Mouse (Mus musculus): ENCODE measurements around the gene Jmjd8. TPM values are rescaled to one million over a fixed set of nuclear protein-coding genes. Genes with fewer than 3 reads are reported as not detected.
A peak's percentile ranks its signal among the peaks of the same experiment; 100 is the strongest.

Gene Jmjd8
- total and polyA plus RNA-seq, 3 experiments: 99.4 to 121 (median 111) TPM

DNA sequence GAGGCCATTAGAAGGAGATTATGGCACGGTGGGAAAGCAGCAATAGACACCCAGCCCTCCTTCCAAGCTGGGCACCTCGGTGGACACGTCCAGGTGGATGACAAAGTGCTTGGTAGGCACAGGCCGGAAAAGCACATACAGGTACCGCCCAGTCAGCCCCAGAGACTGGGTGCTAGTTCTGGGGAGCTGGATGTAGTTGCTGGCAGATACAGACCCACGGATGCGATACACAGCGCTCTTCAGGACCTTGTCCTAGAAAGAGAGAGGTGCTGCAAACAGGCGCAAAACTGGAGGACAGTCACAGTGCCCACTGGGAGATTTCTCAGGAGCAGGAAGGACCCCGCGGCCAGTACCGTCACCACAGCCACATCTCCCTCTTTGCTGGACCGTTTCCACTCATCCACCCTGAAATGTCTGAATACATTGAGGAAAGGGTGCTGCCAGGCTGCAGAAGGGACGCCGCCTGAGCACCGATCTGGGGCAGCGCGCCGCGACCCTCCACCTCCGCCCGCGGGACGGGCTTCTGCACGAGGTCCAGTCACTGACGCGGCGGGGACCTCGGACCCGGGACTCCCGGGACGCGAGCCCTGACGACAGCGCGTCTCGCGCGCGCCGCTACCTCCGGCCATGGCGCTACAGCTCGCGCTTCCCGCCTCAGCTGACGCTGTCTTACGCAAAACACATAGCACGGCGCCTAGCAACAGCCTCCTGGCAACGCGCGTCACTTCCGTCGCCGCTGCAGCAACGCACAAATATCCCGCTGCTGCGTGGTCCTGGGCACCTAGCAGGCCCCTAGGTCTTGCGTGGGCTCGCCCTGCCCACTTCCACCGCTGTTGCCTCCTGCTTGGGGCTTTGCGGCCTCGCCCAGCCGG lies 32.4 kb downstream of the Jmjd8 start, which contains the start of gene Wdr90:
TSS of gene Wdr90 (minus strand) at position 670 of the 872 bp plus-strand sequence.
- peak; percentile 95 for DNase-seq

- no peak for DNase-seq
Observed at GRCm38 (mm10) chr17:25861704-25862612, 33.3 kb downstream of the Jmjd8 start.

DNA sequence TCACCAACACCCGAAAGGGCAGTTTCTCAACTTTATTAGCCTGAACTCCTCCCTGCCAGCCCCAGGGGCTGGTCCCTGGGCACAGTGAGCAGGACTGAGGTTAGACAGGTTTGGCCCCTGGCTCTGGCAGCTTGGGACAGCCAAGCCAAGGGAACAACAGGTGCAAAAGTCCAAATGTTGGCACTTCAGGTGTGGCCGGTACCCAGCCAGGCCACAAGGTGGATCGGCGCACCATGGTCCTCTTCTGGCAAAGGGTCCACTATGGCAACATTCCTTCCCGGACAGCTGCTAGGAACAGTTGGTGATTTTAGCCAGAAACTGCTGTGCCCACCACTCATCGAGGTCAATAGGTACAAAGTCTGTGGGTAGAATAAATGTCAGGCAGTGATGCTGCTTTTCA lies 35.0 kb downstream of the Jmjd8 start:
- no peak for DNase-seq

DNA sequence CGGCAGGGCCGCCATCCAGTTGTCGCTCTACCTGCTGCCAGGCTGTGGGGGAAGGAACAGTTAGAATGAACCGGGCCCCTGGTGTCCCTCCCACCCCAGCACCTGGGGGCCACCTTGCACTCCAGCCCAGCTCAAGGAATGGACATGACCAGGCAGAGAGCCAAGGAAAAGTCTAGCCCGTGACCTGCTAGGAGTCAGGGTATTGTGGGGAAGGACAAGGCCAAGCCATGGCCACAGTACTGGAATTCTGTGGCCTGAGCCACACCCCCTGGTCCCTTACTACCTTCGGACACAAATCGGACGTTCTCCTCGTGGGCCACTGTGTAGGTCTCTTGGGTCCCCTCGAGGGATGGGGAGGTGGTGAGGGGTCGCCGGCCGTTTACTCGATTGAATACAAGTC lies 35.6 kb downstream of the Jmjd8 start:
- peak; percentile 64 for DNase-seq

DNA sequence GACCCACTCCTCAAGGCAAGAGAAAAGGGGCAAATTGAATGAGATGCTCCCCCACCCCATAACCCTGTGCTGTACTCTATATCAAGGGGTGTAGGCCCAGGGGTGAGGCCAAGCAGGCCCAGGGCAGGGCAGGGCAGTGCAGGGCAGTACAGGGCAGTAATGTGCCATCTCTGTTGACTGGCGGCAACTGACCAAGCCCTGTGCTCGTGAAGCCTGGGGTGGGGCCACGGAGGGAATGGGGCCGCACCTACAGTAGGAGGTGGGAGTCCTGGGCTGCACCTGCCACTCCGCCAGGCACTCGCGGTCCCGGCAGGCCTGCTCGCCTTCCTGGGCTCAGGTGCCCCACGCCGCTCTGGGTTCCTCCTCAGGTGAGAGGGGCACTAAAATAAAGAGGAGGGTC lies 36.6 kb downstream of the Jmjd8 start:
- DNase-seq: no peak

DNA sequence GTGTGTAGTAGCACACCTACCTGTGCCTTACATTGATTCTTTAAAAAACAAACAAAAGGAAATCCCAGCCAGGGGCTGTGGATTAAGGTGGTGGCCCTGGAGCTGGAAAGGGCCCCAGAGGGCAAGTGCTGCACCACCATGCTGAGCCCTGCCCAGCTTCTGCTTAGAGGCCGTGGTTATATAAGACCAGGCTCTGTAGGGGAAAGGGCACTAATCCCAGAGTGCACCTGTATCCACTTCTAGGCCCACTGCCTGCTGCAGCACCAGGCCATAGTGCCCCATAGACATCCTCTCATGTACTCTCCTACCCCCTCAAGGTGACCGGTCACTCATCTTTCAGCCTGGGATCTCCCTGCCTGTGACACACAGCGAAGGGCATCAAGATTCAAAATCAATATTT lies 37.5 kb downstream of the Jmjd8 start:
- DNase-seq: peak; percentile 47

DNA sequence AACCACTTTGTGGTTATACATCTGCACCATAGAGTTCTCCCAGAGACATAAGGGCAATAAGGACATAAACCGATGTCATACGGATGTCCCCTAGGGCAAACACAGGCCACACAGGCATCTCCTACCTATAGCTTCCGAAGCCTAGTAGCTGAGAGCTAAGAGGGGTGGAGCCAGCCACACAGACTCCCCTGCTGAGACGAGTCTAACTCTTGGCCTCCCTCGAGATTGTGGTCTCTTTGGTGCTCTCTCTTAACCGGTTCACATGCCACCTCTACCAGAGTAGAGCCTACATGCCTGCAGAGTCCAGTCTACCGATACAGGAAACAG lies 38.8 kb downstream of the Jmjd8 start:
- no peak for DNase-seq

DNA sequence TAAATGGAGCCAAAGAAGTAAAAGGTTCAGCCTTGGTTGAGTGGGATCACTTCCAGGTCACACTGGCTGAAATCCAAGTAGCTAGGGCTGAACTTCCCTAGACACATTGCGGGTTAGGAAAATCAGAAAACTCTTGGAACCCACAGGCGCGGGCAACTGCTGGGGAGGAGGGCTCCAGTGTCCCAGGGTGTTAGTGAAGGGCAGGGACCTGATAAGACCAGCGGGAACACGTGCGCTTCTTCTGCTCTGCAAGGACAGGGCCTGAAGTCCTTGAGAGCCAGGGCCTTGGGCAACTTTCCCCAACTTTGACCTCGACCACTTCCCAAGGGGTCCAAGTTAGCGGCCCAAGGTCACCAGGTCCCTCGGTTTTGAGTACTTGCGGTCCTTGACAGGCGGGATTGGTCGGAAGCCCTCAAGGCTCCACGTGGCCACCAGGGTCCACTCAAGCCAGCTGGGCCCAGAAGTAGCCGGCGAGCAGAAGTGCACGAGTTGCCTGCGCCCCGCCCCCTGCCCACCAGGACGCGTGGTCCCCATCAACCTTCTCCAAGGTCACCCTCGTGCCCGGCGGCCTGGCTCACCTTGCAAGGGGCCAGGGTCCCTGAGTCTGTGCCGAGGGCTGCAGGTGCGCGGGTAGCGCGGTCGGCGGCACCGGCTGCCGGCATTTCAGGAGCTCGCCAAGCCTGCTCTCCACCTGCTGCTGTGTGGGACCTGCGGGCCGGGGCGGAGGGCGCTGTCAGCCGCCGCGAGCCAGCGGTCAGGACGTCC lies 39.4 kb downstream of the Jmjd8 start:
- DNase-seq: peak; percentile 92

- DNase-seq: peak; percentile 95
Observed at GRCm38 (mm10) chr17:25868601-25869191, 40.0 kb downstream of the Jmjd8 start, which contains the start of gene Mcrip2. Mcrip2 (minus strand) TSS chr17:25868764.

DNA sequence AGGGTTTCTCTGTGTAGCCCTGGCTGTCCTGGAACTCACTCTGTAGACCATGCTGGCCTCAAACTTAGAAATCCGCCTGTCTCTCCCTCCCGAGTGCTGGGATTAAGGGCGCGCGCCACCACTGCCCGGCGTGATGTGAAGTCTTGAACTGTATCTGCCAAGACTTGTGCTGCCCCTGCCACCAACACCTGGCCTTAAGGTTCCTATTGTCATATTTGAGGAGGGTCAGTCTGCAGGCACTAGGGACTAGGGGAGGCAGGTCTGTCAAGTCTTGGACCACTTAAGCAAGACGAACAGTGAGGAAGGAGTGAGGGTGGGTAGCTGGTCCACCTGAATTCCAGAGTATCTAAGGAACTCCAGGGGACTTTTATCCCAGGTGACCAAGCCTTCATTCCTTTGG lies 40.8 kb downstream of the Jmjd8 start:
- no peak for DNase-seq

GRCm38 (mm10) chr17:25869954-25870353 lies 41.3 kb downstream of the Jmjd8 start:
- DNase-seq: no peak

DNA sequence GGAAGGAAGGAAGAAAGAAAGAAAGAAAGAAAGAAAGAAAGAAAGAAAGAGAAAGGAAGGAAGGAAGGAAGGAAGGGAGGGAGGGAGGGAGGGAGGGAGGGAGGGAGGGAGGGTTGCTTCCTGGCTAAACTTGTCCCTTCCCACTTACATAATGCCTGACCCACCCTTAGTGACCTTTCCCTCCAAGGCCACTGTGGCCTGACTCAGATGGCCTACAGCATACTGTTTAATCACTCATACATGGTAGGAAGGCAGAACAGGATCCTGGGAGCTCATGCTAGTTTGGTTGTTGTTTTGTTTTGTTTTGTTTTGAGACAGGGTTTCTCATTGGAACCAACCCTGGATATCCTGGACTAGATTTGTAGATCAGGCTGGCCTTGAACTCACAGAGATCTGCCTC lies 42.9 kb downstream of the Jmjd8 start:
- peak; percentile 91 for DNase-seq

DNA sequence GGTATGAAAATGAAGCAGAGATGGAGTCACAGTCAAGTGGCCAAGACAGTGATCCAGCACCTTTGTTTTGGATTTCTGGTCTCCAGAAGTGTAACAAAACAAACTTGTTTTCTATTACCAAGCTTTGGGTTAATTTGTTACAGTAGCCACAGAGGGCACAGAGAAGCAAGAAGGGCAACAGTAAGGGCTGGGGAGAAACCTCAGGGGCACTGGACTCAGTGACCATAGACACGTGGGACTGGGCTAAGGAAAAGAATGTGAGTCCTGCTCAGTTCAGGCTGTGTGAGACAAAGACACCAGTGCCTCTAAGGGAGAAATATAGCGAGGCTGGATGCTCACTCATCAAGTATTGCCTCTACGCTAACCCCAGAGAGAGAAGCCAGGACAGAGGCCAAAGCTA lies 44.0 kb downstream of the Jmjd8 start:
- no peak for DNase-seq

DNA sequence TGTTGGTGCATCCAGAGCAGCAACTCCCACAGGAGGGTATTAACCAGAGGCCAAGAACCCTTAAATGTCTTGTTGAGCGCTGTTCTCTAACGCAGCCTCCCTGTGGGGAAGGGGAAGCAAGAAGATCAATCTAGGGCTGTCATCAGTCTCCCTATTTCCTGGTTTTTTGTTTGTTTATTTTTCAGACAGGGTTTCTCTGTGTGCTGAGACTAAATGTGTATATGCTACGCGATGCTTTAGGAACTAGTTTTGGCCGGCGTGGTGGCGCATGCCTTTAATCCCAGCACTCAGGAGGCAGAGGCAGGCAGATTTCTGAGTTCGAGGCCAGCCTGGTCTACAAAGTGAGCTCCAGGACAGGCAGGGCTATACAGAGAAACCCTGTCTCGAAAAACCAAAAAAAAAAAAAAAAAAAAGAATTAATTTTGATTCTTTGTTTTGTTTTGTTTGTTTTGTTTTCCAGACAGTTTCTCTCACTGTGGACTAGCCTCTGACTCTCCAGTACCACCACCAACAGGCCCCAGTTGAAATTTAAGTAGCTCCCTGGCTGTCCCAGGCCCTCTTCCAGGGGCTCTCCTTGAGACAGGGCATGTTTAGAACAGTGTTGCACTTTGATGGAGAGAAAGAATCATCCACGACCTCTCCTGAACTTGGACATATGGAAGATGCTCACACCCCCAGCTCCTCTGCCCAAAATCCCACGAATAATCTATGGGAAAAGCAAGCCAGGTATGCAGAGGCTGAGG lies 44.9 kb downstream of the Jmjd8 start:
- DNase-seq: no peak

GRCm38 (mm10) chr17:25874148-25874720 lies 45.6 kb downstream of the Jmjd8 start:
- DNase-seq: peak; percentile 76

DNA sequence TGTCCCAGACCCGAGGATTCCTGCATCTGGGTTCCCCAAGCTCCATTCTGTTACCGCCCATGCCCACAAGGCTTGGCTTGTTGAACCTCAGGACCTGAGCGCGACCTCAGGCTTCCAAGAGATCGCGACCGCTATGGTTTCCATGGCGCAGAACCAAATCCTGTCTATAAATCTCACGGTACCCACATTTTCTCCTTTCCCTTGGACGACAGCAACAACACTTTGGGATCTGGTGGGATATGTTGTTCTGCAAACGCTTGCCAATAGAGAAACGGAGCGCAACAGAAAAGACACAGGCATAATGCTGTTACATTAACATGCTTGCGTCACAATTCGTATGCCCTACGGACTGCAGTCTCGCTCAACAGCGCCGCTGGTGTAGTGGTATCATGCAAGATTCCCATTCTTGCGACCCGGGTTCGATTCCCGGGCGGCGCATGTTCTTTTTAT lies 46.1 kb downstream of the Jmjd8 start, which contains the start of gene Mettl26:
TSS of gene Mettl26 (plus strand) at position 354 of the 450 bp plus-strand sequence.
- DNase-seq: peak; percentile 91

- DNase-seq: peak; percentile 94
Observed at GRCm38 (mm10) chr17:25875171-25876136, 46.8 kb downstream of the Jmjd8 start.

GRCm38 (mm10) chr17:25876347-25876915 lies 47.8 kb downstream of the Jmjd8 start:
- DNase-seq: peak; percentile 43

DNA sequence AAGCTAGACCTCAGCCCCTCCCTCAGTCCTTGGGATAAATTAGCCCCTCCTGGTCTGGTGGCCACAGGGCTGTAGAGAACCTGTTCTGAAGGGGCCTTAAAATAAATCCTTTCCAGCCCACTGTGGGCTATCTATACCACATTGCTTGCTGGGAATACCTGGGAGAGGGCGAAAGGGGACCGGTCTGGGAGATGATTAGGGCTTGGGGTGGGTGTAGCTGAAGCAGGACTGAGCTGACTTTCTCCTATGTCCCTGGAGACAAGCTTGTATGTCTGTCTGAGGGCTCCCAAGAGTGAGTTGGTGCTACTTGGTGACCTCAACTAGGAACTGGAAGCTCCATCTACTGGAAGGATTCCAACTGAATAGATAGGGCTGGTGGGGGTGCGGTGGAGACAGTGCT lies 48.4 kb downstream of the Jmjd8 start:
- DNase-seq: no peak
